Mouse (Mus musculus) embryonic fibroblast, embryonic 13.5 days (primary cell): ENCODE data around the gene Rnf151.
"Not testable (repeated sequence)": the region's sequence is repeated elsewhere in the genome, so short reads cannot be mapped to it uniquely, and the experiment has no call there.

Source experiments
- CTCF ChIP-seq: IDR thresholded peaks from 2 replicates; pipeline ENCODE4 v1.5.1; 2011; ENCODE audit warnings: mild to moderate bottlenecking, control low read depth, low read length, moderate library complexity, borderline replicate concordance; ENCODE audit not compliant: insufficient read depth
- POLR2A ChIP-seq: IDR thresholded peaks from 2 replicates; pipeline ENCODE4 v1.6.1; 2011; ENCODE audit warnings: low read depth, mild to moderate bottlenecking, control low read depth, low read length, moderate library complexity

GRCm38 (mm10) chr17:24667011-24667410 lies 50.9 kb downstream of the Rnf151 start:
- TF ChIP-seq CTCF, POLR2A: not testable (repeated sequence)
